Mouse (Mus musculus) lung, adult 2 months (tissue): Measurements from ENCODE around the gene Cntnap5c.

ENCODE experiments used
- CTCF ChIP-seq: fragments of 200-500 bp; IDR thresholded peaks from 2 replicates; pipeline ENCODE4 v1.5.1; 2011; ENCODE audit warnings: mild to moderate bottlenecking, low read length, control low read depth; ENCODE audit not compliant: insufficient read depth
- POLR2A ChIP-seq: fragments of 200-500 bp; IDR thresholded peaks from 2 replicates; pipeline ENCODE4 v1.6.1; 2011; ENCODE audit warnings: low read depth, mild to moderate bottlenecking, control low read depth, low read length, borderline replicate concordance; ENCODE audit errors: extremely low read depth

GRCm38 (mm10) chr17:58002845-58003244 lies 233.5 kb downstream of the Cntnap5c start:
- no peak for TF ChIP-seq CTCF
- TF ChIP-seq POLR2A: no peak
